Mouse (Mus musculus): ENCODE results near the gene Ush1g.

- TF ChIP-seq CTCF (IDR thresholded peaks at IDR 0.05; ENCODE audit: low read depth) (no peak), EP300 (IDR thresholded peaks at IDR 0.05; ENCODE audit: low read depth) (no peak)
Observed at GRCm38 (mm10) chr11:115273735-115274134, 48.1 kb downstream of the Ush1g start.

All from liver, postnatal 0 days (tissue).